Mouse (Mus musculus) olfactory bulb, adult 2 months (tissue): ENCODE data around the gene Hdac9. TPM values are rescaled to one million over a fixed set of nuclear protein-coding genes. Genes with fewer than 3 reads are reported as not detected.
A peak's percentile ranks its signal among the peaks of the same experiment; 100 is the strongest.
"Not testable (repeated sequence)": the region's sequence is repeated elsewhere in the genome, so short reads cannot be mapped to it uniquely, and the experiment has no call there.

ENCODE experiments used
- H3K27ac ChIP-seq: fragments of 200-500 bp; 2 replicates; pipeline ENCODE4 v1.5.1; 2012; ENCODE audit warnings: low read depth, low read length; ENCODE audit not compliant: insufficient read depth
- H3K4me1 ChIP-seq: fragments of 200-500 bp; 2 replicates; pipeline ENCODE4 v1.6.1; 2012; ENCODE audit warnings: low read length; ENCODE audit not compliant: control insufficient read depth, insufficient read depth
- H3K4me3 ChIP-seq: fragments of 200-500 bp; 2 replicates; pipeline ENCODE4 v1.5.1; 2012; ENCODE audit warnings: mild to moderate bottlenecking, low read depth, low read length, moderate library complexity; ENCODE audit not compliant: insufficient read depth
- CTCF ChIP-seq: fragments of 200-500 bp; IDR thresholded peaks from 2 replicates; pipeline ENCODE4 v1.5.1; 2012; ENCODE audit warnings: low read depth, mild to moderate bottlenecking, low read length, moderate library complexity; ENCODE audit not compliant: insufficient read depth
- POLR2A ChIP-seq: fragments of 200-500 bp; IDR thresholded peaks from 2 replicates; pipeline ENCODE4 v1.6.1; 2012; ENCODE audit warnings: mild to moderate bottlenecking, low read depth, low read length, moderate library complexity; ENCODE audit not compliant: insufficient read depth
- WGBS: fragments of 180-500 bp; shearing (Covaris S2); methylation state at CpG from one replicate; pipeline ENCODE4 v1.1.7; 2018; 5-methylcytosine and 5-hydroxymethylcytosine counted together
- polyA plus RNA-seq: library from polyadenylated mRNA; stranded (reverse); fragments of >200 nt; gene quantifications from 2 replicates; pipeline ENCODE4 v1.2.4, GENCODE M21; 2012; ENCODE audit warnings: low replicate concordance; ENCODE audit not compliant: missing spikeins, insufficient read depth, insufficient read length

The Hdac9 gene
- polyA plus RNA-seq, 1 experiment, result not detected

GRCm38 (mm10) chr12:34481702-34482101, 435.2 kb downstream of the Hdac9 start:
- Histone ChIP-seq H3K4me3 (no peak overlapping the region), H3K27ac (no peak overlapping the region), H3K4me1 (no peaks in the 10 kb centered on the region)
- no peak for TF ChIP-seq CTCF
- no peak for TF ChIP-seq POLR2A
- 98% methylated on average over 5 of the region's 5 CpGs for WGBS

GRCm38 (mm10) chr12:34472949-34473651, 443.8 kb downstream of the Hdac9 start:
- TF ChIP-seq POLR2A, result no peak
- TF ChIP-seq CTCF, result no peak
- H3K4me1 ChIP-seq, result no peaks in the 10 kb centered on the region
- H3K27ac ChIP-seq, result 0 out of 2 replicates have a peak overlapping the region, but pooled peaks have one; percentile 14
- H3K4me3 ChIP-seq, result no peak overlapping the region
- 62% methylated on average over 10 of the region's 10 CpGs for WGBS

GRCm38 (mm10) chr12:34472542-34472941, 444.4 kb downstream of the Hdac9 start:
- no peak for TF ChIP-seq CTCF
- no peak for TF ChIP-seq POLR2A
- no peak overlapping the region for H3K4me3 ChIP-seq
- 0 out of 2 replicates have a peak overlapping the region, but pooled peaks have one; percentile 14 for H3K27ac ChIP-seq
- 46% methylated on average over 4 of the region's 4 CpGs for WGBS
- H3K4me1 ChIP-seq, result no peaks in the 10 kb centered on the region

- Histone ChIP-seq H3K4me1 (no peaks in the 10 kb centered on the region), H3K27ac (no peak overlapping the region), H3K4me3 (no peak overlapping the region)
- TF ChIP-seq POLR2A (no peak), CTCF (no peak)
- WGBS, result 65% methylated on average over 1 of the region's 1 CpGs
These were observed 455.2 kb downstream of the Hdac9 start for GRCm38 (mm10) chr12:34461728-34462127.

- 92% methylated on average over 5 of the region's 5 CpGs for WGBS
- Histone ChIP-seq H3K4me3 (no peak overlapping the region), H3K4me1 (no peaks in the 10 kb centered on the region), H3K27ac (no peak overlapping the region)
- no peak for TF ChIP-seq POLR2A
- TF ChIP-seq CTCF, result no peak
These were observed 464.3 kb downstream of the Hdac9 start for GRCm38 (mm10) chr12:34452643-34453042.

GRCm38 (mm10) chr12:34451198-34451597, 465.7 kb downstream of the Hdac9 start:
- 66% methylated on average over 2 of the region's 2 CpGs for WGBS

GRCm38 (mm10) chr12:34444724-34445123, 472.2 kb downstream of the Hdac9 start:
- not testable (repeated sequence) for H3K4me3 ChIP-seq, H3K27ac ChIP-seq, H3K4me1 ChIP-seq
- 95% methylated on average over 1 of the region's 1 CpGs for WGBS

More at GRCm38 (mm10) chr12:34451198-34451597, 465.7 kb downstream of the Hdac9 start:
- H3K4me3 ChIP-seq, result no peak overlapping the region
- no peak overlapping the region for H3K27ac ChIP-seq
- no peaks in the 10 kb centered on the region for H3K4me1 ChIP-seq
- no peak for TF ChIP-seq POLR2A
- no peak for TF ChIP-seq CTCF

- TF ChIP-seq CTCF, result no peak
- TF ChIP-seq POLR2A, result no peak
- no peak overlapping the region for H3K4me3 ChIP-seq
- H3K4me1 ChIP-seq, result no peaks in the 10 kb centered on the region
- WGBS, result 36% methylated on average over 8 of the region's 8 CpGs
- no peak overlapping the region for H3K27ac ChIP-seq
These were observed 476.0 kb downstream of the Hdac9 start for GRCm38 (mm10) chr12:34440930-34441329.

GRCm38 (mm10) chr12:34432919-34433318, 484.0 kb downstream of the Hdac9 start:
- TF ChIP-seq POLR2A, result no peak
- TF ChIP-seq CTCF, result no peak
- 78% methylated on average over 6 of the region's 6 CpGs for WGBS
- Histone ChIP-seq H3K27ac (no peak overlapping the region), H3K4me1 (no peaks in the 10 kb centered on the region), H3K4me3 (no peak overlapping the region)
